Mouse (Mus musculus): ENCODE results near the gene Olfr1052. TPM values are rescaled to one million over a fixed set of nuclear protein-coding genes. Genes with fewer than 3 reads are reported as not detected.
"Not testable (repeated sequence)": the region's sequence is repeated elsewhere in the genome, so short reads cannot be mapped to it uniquely, and the experiment has no call there.

The Olfr1052 gene
- polyA plus RNA-seq (2014; fragmentation: Nextera tagmentation; extraction: Ambion mirVana): not detected in 2 replicates

GRCm38 (mm10) chr2:86292155-86292554 is at the start of gene Olfr1052:
TSS of gene Olfr1052 (plus strand) at chr2:86292455.
- no peak for ATAC-seq (ENCODE audit: low FRiP score)
- Histone ChIP-seq H3K4me3 (ENCODE audit: low read depth, low read length) (no peak within 1 kb of the TSS), H3K4me1 (ENCODE audit: control insufficient read depth, insufficient read depth, low read length) (no peaks in the 10 kb centered on the region), H3K27me3 (ENCODE audit: control insufficient read depth, insufficient read depth, low read length) (no peaks in the 10 kb centered on the region), H3K36me3 (ENCODE audit: control insufficient read depth, insufficient read depth, low read length) (no peaks in the 10 kb centered on the region), H3K9me3 (ENCODE audit: control insufficient read depth, low read length) (no peaks in the 10 kb centered on the region), H3K9ac (ENCODE audit: low read length) (no peak within 1 kb of the TSS), H3K27ac (ENCODE audit: low read depth, low read length) (no peak within 1 kb of the TSS), H3K4me2 (no peak within 1 kb of the TSS)
- no peak for DNase-seq (ENCODE audit: low spot score, missing footprints)

GRCm38 (mm10) chr2:86258228-86258627 is 34.0 kb upstream of the Olfr1052 start, which contains the start of gene Olfr1049:
TSS of gene Olfr1049 (minus strand) at chr2:86258328.
- not testable (repeated sequence) for H3K27ac ChIP-seq (ENCODE audit: low read depth, low read length); H3K36me3 ChIP-seq (ENCODE audit: control insufficient read depth, insufficient read depth, low read length); H3K4me1 ChIP-seq (ENCODE audit: control insufficient read depth, insufficient read depth, low read length); H3K27me3 ChIP-seq (ENCODE audit: control insufficient read depth, insufficient read depth, low read length); H3K4me2 ChIP-seq; H3K9ac ChIP-seq (ENCODE audit: low read length); ATAC-seq (ENCODE audit: low FRiP score); H3K9me3 ChIP-seq (ENCODE audit: control insufficient read depth, low read length); H3K4me3 ChIP-seq (ENCODE audit: low read depth, low read length)
- peak; percentile 33 for DNase-seq (ENCODE audit: low spot score, missing footprints)

GRCm38 (mm10) chr2:86278988-86279387 is 13.3 kb upstream of the Olfr1052 start, which contains the start of gene Olfr1051:
TSS of gene Olfr1051 (minus strand) at chr2:86279088.
- not testable (repeated sequence) for H3K4me3 ChIP-seq (ENCODE audit: low read depth, low read length); H3K9me3 ChIP-seq (ENCODE audit: control insufficient read depth, low read length); DNase-seq (ENCODE audit: low spot score, missing footprints); H3K4me1 ChIP-seq (ENCODE audit: control insufficient read depth, insufficient read depth, low read length); H3K27me3 ChIP-seq (ENCODE audit: control insufficient read depth, insufficient read depth, low read length); H3K27ac ChIP-seq (ENCODE audit: low read depth, low read length); H3K9ac ChIP-seq (ENCODE audit: low read length); ATAC-seq (ENCODE audit: low FRiP score); H3K36me3 ChIP-seq (ENCODE audit: control insufficient read depth, insufficient read depth, low read length); H3K4me2 ChIP-seq

- ATAC-seq (ENCODE audit: low FRiP score): no peak
- no peak within 1 kb of the TSS for H3K9ac ChIP-seq (ENCODE audit: low read length)
- H3K36me3 ChIP-seq (ENCODE audit: control insufficient read depth, insufficient read depth, low read length): no peaks in the 10 kb centered on the region
- H3K4me1 ChIP-seq (ENCODE audit: control insufficient read depth, insufficient read depth, low read length): no peaks in the 10 kb centered on the region
- no peak within 1 kb of the TSS for H3K4me3 ChIP-seq (ENCODE audit: low read depth, low read length)
- H3K27ac ChIP-seq (ENCODE audit: low read depth, low read length): no peak within 1 kb of the TSS
- no peaks in the 10 kb centered on the region for H3K9me3 ChIP-seq (ENCODE audit: control insufficient read depth, low read length)
- DNase-seq (ENCODE audit: low spot score, missing footprints): no peak
- WGBS: 67% methylated on average over 3 of the region's 3 CpGs
- H3K27me3 ChIP-seq (ENCODE audit: control insufficient read depth, insufficient read depth, low read length): no peaks in the 10 kb centered on the region
- no peak within 1 kb of the TSS for H3K4me2 ChIP-seq
These were observed 22.9 kb downstream of the Olfr1052 start, which contains the start of gene Olfr1053 for GRCm38 (mm10) chr2:86315184-86315583. TSS of gene Olfr1053 (minus strand) at chr2:86315284.

- no peak for DNase-seq (ENCODE audit: low spot score, missing footprints)
- WGBS: 91% methylated on average over 3 of the region's 3 CpGs
- no peaks in the 10 kb centered on the region for H3K27me3 ChIP-seq (ENCODE audit: control insufficient read depth, insufficient read depth, low read length)
- H3K4me2 ChIP-seq: no peak within 1 kb of the TSS
- ATAC-seq (ENCODE audit: low FRiP score): no peak
- H3K27ac ChIP-seq (ENCODE audit: low read depth, low read length): no peak within 1 kb of the TSS
- H3K9me3 ChIP-seq (ENCODE audit: control insufficient read depth, low read length): no peaks in the 10 kb centered on the region
- no peaks in the 10 kb centered on the region for H3K36me3 ChIP-seq (ENCODE audit: control insufficient read depth, insufficient read depth, low read length)
- H3K9ac ChIP-seq (ENCODE audit: low read length): no peak within 1 kb of the TSS
- no peak within 1 kb of the TSS for H3K4me3 ChIP-seq (ENCODE audit: low read depth, low read length)
- H3K4me1 ChIP-seq (ENCODE audit: control insufficient read depth, insufficient read depth, low read length): no peaks in the 10 kb centered on the region
These were observed 43.1 kb downstream of the Olfr1052 start, which contains the start of gene Olfr1054 for GRCm38 (mm10) chr2:86335333-86335732. TSS of gene Olfr1054 (minus strand) at chr2:86335433.

Other genes starting within 250 kb of the Olfr1052 start
- not detected in 2 replicates for gene Olfr1034, start 246.6 kb upstream of the Olfr1052 start, polyA plus RNA-seq (2014; fragmentation: Nextera tagmentation; extraction: Ambion mirVana)
- not detected in 2 replicates for gene Olfr1036, start 218.5 kb upstream of the Olfr1052 start, polyA plus RNA-seq (2014; fragmentation: Nextera tagmentation; extraction: Ambion mirVana)
- gene Olfr1037, start 205.1 kb upstream of the Olfr1052 start, polyA plus RNA-seq (2014; fragmentation: Nextera tagmentation; extraction: Ambion mirVana): not detected in 2 replicates
- gene Olfr1039, start 156.5 kb upstream of the Olfr1052 start, polyA plus RNA-seq (2014; fragmentation: Nextera tagmentation; extraction: Ambion mirVana): not detected in 2 replicates
- not detected in 2 replicates for gene Olfr1040, start 145.7 kb upstream of the Olfr1052 start, polyA plus RNA-seq (2014; fragmentation: Nextera tagmentation; extraction: Ambion mirVana)
- not detected in 2 replicates for gene Olfr1042, start 130.6 kb upstream of the Olfr1052 start, polyA plus RNA-seq (2014; fragmentation: Nextera tagmentation; extraction: Ambion mirVana)
- not detected in 2 replicates for gene Olfr1043, start 124.9 kb upstream of the Olfr1052 start, polyA plus RNA-seq (2014; fragmentation: Nextera tagmentation; extraction: Ambion mirVana)
- not detected in 2 replicates for gene Olfr1044, start 114.6 kb upstream of the Olfr1052 start, polyA plus RNA-seq (2014; fragmentation: Nextera tagmentation; extraction: Ambion mirVana)
- gene Olfr52, start 106.8 kb upstream of the Olfr1052 start, polyA plus RNA-seq (2014; fragmentation: Nextera tagmentation; extraction: Ambion mirVana): not detected in 2 replicates
- not detected in 2 replicates for gene Olfr1045, start 89.4 kb upstream of the Olfr1052 start, polyA plus RNA-seq (2014; fragmentation: Nextera tagmentation; extraction: Ambion mirVana)
- gene Olfr1046, start 73.1 kb upstream of the Olfr1052 start, polyA plus RNA-seq (2014; fragmentation: Nextera tagmentation; extraction: Ambion mirVana): not detected in 2 replicates
- not detected in 2 replicates for gene Olfr1047, start 61.1 kb upstream of the Olfr1052 start, polyA plus RNA-seq (2014; fragmentation: Nextera tagmentation; extraction: Ambion mirVana)
- not detected in 2 replicates for gene Olfr1048, start 52.2 kb upstream of the Olfr1052 start, polyA plus RNA-seq (2014; fragmentation: Nextera tagmentation; extraction: Ambion mirVana)
- gene Olfr1049, start 34.1 kb upstream of the Olfr1052 start, polyA plus RNA-seq (2014; fragmentation: Nextera tagmentation; extraction: Ambion mirVana): not detected in 2 replicates
- gene Olfr1051, start 13.4 kb upstream of the Olfr1052 start, polyA plus RNA-seq (2014; fragmentation: Nextera tagmentation; extraction: Ambion mirVana): not detected in 2 replicates
- not detected in 2 replicates for gene Olfr1053, start 22.8 kb downstream of the Olfr1052 start, polyA plus RNA-seq (2014; fragmentation: Nextera tagmentation; extraction: Ambion mirVana)
- gene Olfr1054, start 43.0 kb downstream of the Olfr1052 start, polyA plus RNA-seq (2014; fragmentation: Nextera tagmentation; extraction: Ambion mirVana): not detected in 2 replicates
- not detected in 2 replicates for gene Olfr1055, start 57.8 kb downstream of the Olfr1052 start, polyA plus RNA-seq (2014; fragmentation: Nextera tagmentation; extraction: Ambion mirVana)
- not detected in 2 replicates for gene Olfr1056, start 70.0 kb downstream of the Olfr1052 start, polyA plus RNA-seq (2014; fragmentation: Nextera tagmentation; extraction: Ambion mirVana)
- not detected in 2 replicates for gene Olfr1057, start 85.9 kb downstream of the Olfr1052 start, polyA plus RNA-seq (2014; fragmentation: Nextera tagmentation; extraction: Ambion mirVana)
- gene Olfr1058, start 96.1 kb downstream of the Olfr1052 start, polyA plus RNA-seq (2014; fragmentation: Nextera tagmentation; extraction: Ambion mirVana): not detected in 2 replicates
- gene Olfr1061, start 121.6 kb downstream of the Olfr1052 start, polyA plus RNA-seq (2014; fragmentation: Nextera tagmentation; extraction: Ambion mirVana): not detected in 2 replicates
- not detected in 2 replicates for gene Olfr1062, start 134.3 kb downstream of the Olfr1052 start, polyA plus RNA-seq (2014; fragmentation: Nextera tagmentation; extraction: Ambion mirVana)
- gene Olfr1065, start 158.1 kb downstream of the Olfr1052 start, polyA plus RNA-seq (2014; fragmentation: Nextera tagmentation; extraction: Ambion mirVana): not detected in 2 replicates
- not detected in 2 replicates for gene Olfr1066, start 163.8 kb downstream of the Olfr1052 start, polyA plus RNA-seq (2014; fragmentation: Nextera tagmentation; extraction: Ambion mirVana)
- not detected in 2 replicates for gene Olfr228, start 194.9 kb downstream of the Olfr1052 start, polyA plus RNA-seq (2014; fragmentation: Nextera tagmentation; extraction: Ambion mirVana)
- not detected in 2 replicates for gene Olfr1076, start 216.0 kb downstream of the Olfr1052 start, polyA plus RNA-seq (2014; fragmentation: Nextera tagmentation; extraction: Ambion mirVana)